Mouse (Mus musculus) left cerebral cortex, adult 2 months (tissue): ENCODE data around the gene Sf3b4. TPM values are rescaled to one million over a fixed set of nuclear protein-coding genes. Genes with fewer than 3 reads are reported as not detected.

Experiments
- DNase-seq, 2 experiments: peaks; one replicate each; pipeline ENCODE4 v3.0.0; 2021 to 2022; ENCODE audit warnings: low spot score in 2 of 2, mixed read lengths in 1 of 2; ENCODE audit errors: extremely low spot score in 1 of 2
- H3K27ac ChIP-seq: fragments of 200-600 bp; 2 replicates; pipeline ENCODE4 v1.8.1; 2022
- H3K4me3 ChIP-seq: fragments of 200-600 bp; 2 replicates; pipeline ENCODE4 v1.8.1; 2022
- CTCF ChIP-seq: fragments of 200-600 bp; IDR thresholded peaks from 2 replicates; pipeline ENCODE4 v1.8.1; 2022; ENCODE audit warnings: antibody characterized with exemption, mild to moderate bottlenecking, moderate library complexity
- intact Hi-C: fragments of 180-260 bp; cut with DNase I; formaldehyde crosslinking; loops from one replicate; pipeline ENCODE4 v1.15.1; 2025
- microRNA-seq, 2 experiments: library from miRNA; unstranded; fragments of <30 nt; microRNA quantifications; one replicate each; pipeline ENCODE4 v1.2.0; 2021
- total RNA-seq, 2 experiments: library from RNA; stranded (reverse); gene quantifications; 2 replicates each; pipeline ENCODE4 v1.2.3; 2021

Gene Sf3b4
- total RNA-seq, 2 experiments from 2014 or later, result 44.0 to 45.5 TPM

DNA sequence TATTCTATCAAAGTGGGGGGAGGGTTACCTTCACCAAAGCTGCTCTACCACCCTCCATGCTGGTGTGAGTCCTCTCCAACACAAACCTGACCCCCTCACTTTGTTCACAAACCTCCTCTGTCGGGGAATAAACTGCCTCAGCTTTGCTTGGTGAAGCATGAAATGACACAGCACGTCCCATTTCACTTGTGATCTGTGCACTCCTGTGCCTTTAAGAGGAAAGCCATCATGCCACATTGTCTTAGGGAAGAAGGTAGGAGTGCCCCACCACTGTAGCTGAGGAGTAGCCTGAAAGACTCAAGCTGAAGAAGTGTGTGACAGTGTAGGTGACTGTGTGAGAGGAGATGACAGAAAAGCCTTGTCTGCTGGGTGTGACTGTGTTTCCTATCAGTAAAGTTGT lies 53.3 kb downstream of the Sf3b4 start:
- intact Hi-C loops, result loop anchor here (5.0 kb wide), 1 partner anchor 953 kb away; no protein-coding TSS in a partner anchor

More for the DNA sequence above, 53.3 kb downstream of the Sf3b4 start:
- Histone ChIP-seq H3K27ac (no peak overlapping the region), H3K4me3 (no peak overlapping the region)
- DNase-seq, result no peak
- no peak for TF ChIP-seq CTCF

Small RNA genes within 50 kb of the gene (microRNA-seq; reads per million reads assigned to microRNA genes)
- 0 reads per million in 2 experiments for gene Gm44492

Other genes with a start within 250 kb of the Sf3b4 start
- 10 to 100 TPM; 82.7 to 98.9 TPM for gene Anp32e, start 243.1 kb upstream of the Sf3b4 start, total RNA-seq
- gene Plekho1, start 176.3 kb upstream of the Sf3b4 start, total RNA-seq, result 10 to 100 TPM; 73.5 to 86.9 TPM
- gene Vps45, start 113.9 kb upstream of the Sf3b4 start, total RNA-seq, result 10 to 100 TPM; 38.3 to 45.9 TPM
- 10 to 100 TPM; 33.3 to 33.4 TPM for gene Otud7b, start 67.8 kb upstream of the Sf3b4 start, total RNA-seq
- 1 to 10 TPM; 7.3 to 8.1 TPM for gene Mtmr11, start 10.3 kb upstream of the Sf3b4 start, total RNA-seq
- 100 to 1,000 TPM; 408 TPM for gene Sv2a, start 8.8 kb downstream of the Sf3b4 start, total RNA-seq
- 10 to 100 TPM; 14.8 to 15.1 TPM for gene Bola1, start 47.4 kb downstream of the Sf3b4 start, total RNA-seq
- 10 to 100 TPM; 10.4 to 10.8 TPM for gene Hist2h2ab, start 47.5 kb downstream of the Sf3b4 start, total RNA-seq
- 10 to 100 TPM; 20.6 to 30.5 TPM for gene Hist2h2ac, start 48.5 kb downstream of the Sf3b4 start, total RNA-seq
- gene Hist2h2be, start 48.8 kb downstream of the Sf3b4 start, total RNA-seq, result 1 to 10 TPM; 5.4 to 5.6 TPM
- 1 to 10 TPM; 5.7 to 6.8 TPM for gene Hist2h3c2, start 66.8 kb downstream of the Sf3b4 start, total RNA-seq
- gene Hist2h2aa2, start 67.9 kb downstream of the Sf3b4 start, total RNA-seq, result 100 to 1,000 TPM; 156 to 184 TPM
- 10 to 100 TPM in 1 of 2 experiments, not detected in 1; 19.2 TPM for gene Hist2h2aa1, start 73.2 kb downstream of the Sf3b4 start, total RNA-seq
- gene Hist2h3c1, start 74.4 kb downstream of the Sf3b4 start, total RNA-seq, result not detected
- 10 to 100 TPM; 26.8 to 31.9 TPM for gene Hist2h4, start 91.0 kb downstream of the Sf3b4 start, total RNA-seq
- gene Hist2h3b, start 96.3 kb downstream of the Sf3b4 start, total RNA-seq, result 10 to 100 TPM; 32.7 to 45.5 TPM
- gene Hist2h2bb, start 97.4 kb downstream of the Sf3b4 start, total RNA-seq, result 100 to 1,000 TPM; 136 to 154 TPM
- 1 to 10 TPM; 2.0 to 2.7 TPM for gene Fcgr1, start 121.6 kb downstream of the Sf3b4 start, total RNA-seq